Mouse (Mus musculus): ENCODE measurements around the gene Cep131.

Gene Cep131

DNA sequence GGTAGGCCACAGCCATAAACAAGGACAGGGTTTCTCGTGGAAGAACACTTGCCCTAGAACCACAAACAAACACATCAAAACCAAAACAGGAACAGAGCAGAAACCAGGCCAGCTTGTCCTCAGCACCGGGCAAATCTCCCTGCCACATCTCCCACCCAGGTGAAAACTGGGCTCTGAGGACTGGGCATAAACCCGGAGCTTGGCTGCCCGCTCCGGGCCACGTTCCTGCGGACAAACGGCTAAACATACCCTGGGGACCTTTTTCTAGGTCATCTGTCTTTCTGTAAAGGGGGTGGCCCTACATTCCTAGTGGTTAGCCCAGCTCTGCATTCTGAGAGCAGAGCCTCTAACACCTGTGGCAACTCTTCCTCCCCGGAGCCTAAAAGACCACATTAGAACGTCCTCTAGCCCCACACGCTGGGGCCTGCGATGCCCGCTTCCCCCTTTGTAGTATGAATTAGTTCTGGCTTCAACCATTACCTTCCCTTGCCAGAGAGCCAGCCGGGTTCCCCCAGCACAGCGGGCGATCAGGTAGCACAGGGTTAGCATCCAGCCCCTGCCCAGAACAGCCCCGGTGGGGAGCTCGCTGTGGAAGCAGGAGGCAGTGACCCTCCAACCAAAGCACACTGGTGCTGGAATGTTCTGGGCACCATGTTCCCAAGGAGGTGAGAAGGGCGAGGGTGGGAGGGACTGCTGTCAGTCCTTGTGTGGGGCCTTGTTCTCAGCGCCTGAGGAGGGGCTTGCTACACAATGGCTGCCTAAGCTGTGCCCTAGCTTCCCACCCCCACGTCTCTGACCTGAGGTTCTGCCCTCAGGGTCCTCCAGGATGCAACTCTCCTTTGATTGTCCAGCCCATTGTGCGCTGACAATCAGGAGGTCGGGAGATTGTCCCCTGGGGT, 66.8 kb downstream of the Cep131 start:
- no peak for DNase-seq

DNA sequence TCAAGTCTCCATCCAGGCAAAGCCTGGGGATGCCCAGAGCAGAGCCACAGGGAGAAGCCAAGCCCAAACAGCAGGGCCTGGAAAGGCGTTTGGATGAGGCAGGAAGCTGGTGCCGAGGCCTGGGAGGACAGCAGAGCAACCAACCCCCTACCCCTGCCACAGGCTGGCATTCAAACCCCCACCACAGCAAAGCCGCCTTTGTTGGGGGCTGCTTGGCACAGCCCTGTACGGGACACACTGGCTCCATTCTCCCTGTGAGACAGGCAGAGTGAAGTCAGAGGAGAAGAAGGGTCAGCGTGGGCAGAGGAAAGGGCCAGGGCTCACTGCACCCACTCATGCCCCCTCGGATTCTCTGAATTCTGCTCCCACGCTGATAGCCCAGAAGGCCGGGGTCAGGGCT, 69.6 kb downstream of the Cep131 start:
- no peak for DNase-seq

DNA sequence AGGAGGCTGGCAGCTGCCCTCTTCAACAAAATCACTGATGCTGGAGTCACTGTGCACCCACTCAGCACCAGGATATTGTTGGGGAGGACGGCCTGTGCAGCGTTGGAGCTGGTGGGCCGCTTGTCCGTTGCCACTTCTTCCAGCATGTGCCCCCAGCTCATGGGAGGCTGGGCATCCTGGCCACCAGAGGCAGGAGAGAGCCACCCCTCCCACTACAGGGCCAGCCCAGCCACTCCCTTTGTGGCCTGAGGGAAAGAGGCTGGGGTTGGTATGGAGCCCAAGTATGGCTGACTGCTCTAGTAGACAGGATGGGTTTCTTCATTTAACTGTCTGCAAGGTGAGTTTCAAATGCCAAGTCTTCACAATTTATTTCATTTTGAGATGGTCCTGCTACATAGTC, 71.9 kb downstream of the Cep131 start:
- DNase-seq = no peak

Measured in kidney, adult 8-10 months (tissue).